Mouse (Mus musculus) urinary bladder, postnatal 36 days (tissue): Measurements from ENCODE around the gene Gzmn.
"Not testable (repeated sequence)": the region's sequence is repeated elsewhere in the genome, so short reads cannot be mapped to it uniquely, and the experiment has no call there.

Experiments
- DNase-seq, 2 experiments: peaks; one replicate each; pipeline ENCODE4 v3.0.0; 2022; ENCODE audit warnings: low spot score in 2 of 2, mixed read lengths in 1 of 2

Gzmn gene

DNA sequence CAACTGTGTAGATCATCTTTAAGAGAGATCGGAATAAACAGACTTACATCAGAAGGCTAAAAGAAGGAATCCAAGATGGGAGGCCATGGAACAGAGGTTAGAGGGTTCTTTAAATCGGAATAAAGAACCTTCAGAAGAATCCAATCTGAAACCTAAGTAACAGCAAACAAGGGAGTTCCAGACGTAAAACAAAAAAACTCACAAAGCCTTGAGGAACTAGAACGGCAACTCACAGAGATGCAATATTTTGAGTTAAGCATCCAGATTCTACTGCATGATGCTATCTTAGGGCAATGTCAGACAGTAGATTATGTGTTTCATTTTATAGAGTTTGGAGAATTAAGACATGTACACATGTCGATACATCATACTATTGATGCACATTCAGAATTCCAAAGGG, at the start of gene Gzmn:
Gzmn (minus strand) TSS at position 101 of the 400 bp plus-strand sequence.
- no peak for DNase-seq

DNA sequence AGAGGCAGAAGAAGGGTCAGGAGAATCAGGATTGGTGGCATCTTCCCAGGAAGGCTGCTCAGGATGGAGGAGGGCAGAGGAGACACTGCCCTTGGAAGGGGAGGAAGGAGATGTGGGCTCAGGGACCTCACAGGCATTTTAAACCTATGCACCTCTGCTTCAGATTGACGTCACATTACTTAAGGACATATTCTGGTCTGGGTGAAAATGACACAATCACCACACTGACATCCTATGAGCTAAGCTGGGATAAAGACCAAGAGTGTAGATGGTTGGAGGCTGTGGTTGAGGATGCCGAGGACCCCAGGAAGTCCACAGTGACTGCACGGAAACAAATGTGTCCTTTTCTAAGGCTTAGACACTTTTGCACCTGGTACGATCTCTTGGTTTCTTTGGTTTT, 36.9 kb upstream of the Gzmn start, which contains the start of gene Gzmf:
Gzmf (minus strand) TSS at position 101 of the 400 bp plus-strand sequence.
- no peak for DNase-seq

DNA sequence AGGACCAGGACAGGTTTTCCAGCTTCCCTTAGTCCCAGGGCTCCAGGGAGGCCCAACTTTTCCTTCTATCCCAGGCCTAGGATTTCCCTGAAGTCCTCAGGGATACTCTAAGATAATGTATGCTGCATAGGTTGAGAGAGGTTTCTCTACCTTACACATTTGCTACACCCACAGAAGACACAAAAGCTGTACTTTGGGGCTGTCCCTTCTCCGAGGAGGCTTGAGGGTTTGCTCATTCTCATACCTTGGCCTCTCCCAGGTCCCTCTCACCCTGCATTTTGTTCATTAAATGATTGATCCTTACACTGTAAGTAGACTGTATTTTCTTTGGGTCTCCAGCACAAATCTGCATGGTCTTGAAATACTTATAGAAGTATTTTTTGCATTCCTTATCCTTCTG, 31.2 kb upstream of the Gzmn start:
- DNase-seq = no peak

DNA sequence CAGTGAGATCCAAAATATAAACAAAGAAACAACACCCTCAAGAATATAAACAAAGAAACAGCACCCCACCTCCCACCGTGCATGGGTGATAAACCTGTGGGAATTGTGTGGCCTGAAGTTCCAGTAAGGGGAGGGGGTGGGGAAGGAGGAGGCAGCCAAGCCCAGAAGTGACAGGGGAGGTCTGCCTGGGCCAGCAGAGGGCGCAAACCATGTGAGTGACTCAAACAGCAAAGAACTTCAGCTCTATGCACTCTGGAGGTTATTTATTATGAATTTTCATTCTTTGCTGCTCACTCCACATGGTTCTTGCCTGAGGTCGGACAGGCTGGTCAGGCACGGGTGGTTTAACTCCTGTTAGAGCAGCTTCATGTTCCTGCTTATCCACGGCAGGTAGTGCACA, 30.6 kb upstream of the Gzmn start:
- not testable (repeated sequence) for DNase-seq

DNA sequence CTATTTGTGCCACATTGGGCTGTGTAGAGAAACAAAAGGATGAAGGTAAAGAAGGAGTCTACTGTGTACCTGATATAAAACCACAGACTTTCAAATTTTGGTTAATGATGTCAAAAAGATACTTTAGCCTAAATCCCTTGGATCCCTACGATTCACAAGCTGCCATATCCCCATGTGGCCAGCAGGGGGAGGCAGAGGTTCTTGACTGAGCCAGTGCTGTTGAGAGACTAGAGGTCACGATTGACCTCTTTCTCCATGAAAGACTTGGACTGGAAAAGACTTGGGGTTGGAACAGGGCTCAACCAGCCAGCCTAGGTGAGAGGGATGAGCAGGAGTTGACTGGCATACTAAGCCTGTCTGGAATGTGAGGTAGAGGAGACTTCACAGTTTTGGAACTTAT, 29.6 kb upstream of the Gzmn start:
- peak; percentile 55 to 61 for DNase-seq

DNA sequence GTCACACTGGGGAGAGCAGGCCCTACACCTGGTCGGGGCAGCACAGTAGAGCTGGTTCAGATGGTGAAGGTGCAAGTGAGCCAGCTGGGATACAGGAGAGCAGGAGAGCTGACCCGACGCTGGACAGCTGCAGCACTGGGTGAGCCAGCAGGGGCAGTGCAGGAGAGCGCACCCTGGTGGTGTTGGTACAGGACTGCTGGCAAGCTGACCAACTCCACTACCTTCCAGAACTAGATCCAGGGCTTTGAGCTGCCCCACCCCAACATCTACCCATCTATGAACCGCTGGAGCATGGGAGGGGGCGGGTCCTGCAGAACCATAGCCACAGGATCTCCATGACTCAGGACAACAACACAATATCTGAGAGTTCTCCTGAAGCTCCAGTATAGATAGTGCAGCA, 12.5 kb upstream of the Gzmn start:
- no peak for DNase-seq

DNA sequence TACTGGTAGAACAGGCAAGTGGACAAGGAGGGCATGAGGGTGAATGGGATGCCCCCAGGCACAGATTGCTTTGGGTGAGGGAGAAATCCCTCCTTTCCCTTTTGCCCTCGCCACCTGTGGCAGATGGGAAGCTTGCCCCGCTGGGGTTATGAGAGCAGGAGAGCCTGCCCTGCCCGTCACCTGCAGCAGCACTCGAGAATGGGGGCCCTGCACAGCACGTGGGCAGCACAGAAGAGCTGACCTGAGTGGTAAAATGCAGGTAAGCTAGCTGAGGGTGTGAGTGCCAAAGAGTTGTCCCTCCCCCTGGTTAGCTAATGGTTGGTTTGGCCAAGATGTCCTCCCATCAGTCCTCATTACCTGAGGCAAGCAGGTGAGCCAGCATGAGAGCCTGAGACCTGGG, 12.1 kb upstream of the Gzmn start:
- no peak for DNase-seq

DNA sequence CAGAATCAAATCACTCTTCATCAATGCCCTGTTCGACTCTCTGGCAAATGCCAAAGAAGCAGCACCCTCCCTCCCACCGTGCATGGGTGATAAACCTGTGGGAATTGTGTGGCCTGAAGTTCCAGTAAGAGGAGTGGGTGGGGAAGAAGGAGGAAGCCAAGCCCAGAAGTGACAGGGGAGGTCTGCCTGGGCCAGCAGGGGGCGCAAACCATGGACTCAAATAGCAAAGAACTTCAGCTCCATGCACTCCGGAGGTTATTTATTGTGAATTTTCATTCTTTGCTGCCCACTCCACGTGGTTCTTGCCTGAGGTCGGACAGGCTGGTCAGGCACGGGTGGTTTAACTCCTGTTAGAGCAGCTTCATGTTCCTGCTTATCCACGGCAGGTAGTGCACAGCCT, 3.3 kb upstream of the Gzmn start:
- peak in 1 of 2 experiments; percentile 11 for DNase-seq

DNA sequence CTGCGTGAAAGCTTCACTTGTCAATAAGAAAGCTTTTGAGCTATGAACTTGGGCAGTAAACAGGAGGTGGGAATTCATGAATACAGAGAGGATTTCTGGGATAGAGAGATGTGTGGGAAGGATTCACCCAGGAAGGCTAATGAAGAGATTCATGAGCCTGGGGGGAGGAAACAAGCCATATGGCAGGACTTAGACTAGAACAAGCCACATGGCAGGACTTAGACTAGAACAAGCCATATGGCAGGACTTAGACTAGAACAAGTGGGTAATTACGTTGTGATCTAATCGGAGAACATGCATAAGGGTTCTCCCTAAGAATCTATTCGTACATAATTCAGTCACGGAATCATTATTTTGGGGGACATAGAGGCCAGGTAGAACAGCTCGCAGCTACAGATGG, 1.0 kb downstream of the Gzmn start:
- DNase-seq = no peak

DNA sequence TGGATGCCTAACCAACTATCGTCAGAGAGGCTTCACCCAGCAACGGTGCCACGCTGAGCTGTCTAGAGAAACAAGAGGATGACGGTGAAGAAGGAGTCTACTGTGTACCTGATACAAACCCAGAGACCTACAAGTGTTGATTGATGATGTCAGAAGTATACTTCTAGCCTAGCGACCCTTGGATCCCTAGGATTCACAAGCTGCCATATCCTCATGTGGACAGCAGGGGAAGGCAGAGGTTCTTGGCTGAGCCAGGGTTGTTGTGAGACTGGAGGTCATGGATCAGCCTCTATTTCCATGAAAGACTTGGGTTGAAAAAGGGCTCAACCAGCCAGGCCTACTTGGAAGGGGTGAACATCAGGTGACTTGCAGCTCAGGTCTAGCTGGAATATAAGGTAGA, 1.7 kb downstream of the Gzmn start:
- no peak for DNase-seq

DNA sequence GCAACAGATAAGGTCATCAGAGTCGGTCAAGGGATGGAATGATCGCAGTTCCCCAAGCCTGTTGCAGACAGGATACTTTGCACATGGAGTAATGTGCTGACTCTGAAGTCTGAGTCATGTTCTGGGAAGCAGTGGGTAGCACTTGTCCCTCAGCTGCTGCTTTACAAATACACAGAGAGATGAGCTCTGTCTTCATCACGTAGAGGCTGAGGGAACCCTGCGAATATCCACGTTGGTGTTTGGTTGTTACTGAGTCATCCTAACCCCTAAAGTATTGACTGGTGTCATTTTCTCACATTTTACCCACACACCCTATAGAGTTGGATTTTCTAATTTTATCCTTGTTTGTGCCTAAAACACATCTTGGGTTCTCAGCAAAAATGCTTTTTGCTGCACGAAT, 6.4 kb downstream of the Gzmn start:
- DNase-seq = no peak

DNA sequence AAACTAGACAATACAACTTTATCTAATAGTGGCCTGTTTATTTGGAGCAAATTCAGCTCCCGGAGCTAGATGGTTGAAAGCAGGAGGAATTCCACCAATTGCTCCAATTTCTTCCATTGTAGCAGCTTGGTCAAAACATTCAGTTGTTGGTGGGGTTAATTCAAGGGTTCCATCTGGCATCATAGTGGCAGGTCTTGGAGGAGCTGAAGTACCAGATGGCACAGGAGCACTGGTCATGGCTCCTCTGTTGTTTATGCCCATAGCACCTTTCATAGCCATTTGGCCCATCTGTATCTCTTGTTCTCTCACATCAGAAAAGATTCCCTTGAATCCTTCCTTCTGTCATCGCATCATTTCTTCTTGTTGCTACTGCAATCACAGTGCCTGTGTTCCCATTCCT, 12.3 kb downstream of the Gzmn start:
- no peak for DNase-seq

DNA sequence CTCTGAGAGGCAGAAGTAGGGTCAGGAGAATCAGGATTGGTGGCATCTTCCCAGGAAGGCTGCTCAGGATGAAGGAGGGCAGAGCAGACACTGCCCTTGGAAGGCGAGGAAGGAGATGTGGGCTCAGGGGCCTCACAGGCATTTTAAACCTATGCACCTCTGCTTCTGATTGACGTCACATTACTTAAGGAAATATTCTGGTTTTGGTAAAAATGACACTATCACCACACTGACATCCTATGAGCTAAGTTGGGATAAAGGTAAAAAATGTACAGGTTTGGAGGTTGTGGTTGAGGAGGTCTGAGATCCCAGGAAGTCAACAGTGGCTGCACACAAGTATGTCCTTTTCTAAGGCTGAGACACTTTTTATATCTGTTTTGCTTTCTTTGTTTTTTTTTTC, 14.9 kb downstream of the Gzmn start, which contains the start of gene Gzmg:
Gzmg (minus strand) TSS at position 101 of the 400 bp plus-strand sequence.
- DNase-seq = not testable (repeated sequence)

DNA sequence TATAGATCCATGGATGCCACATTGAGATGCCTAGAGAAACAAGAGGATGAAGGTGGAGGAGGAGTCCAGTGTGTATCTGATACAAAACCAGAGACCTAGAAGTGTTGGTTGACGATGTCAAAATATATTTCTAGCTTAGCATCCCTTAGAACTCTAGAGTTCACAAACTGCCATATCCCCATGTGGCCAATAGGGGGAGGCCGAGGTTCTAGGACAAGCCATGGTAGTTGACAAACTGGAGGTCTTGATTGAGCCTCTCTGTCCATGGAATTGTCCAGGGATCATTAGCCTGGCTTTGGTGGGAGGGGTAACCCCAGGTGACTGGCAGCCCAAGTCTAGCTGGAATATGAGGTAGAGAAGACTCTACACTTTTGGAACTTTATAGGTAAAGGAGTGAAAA, 19.1 kb downstream of the Gzmn start:
- no peak for DNase-seq

DNA sequence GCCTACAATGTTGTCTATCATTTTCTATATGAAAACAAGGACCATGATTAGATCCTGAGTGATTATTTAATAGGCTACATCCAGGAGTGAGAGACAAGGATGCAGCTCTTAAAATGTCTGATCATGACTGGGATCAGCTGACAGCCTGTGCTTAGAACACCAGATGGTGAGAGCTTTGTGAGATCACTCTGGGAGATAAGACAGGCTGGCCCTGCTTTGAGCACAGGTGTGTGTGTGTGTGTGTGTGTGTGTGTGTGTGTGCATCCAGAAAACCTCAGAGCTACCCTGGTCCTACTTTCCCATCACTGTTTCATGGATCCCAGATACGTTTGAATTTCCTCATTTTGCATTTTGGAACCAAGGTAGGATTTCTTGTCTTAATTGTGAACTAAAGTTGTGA, 40.7 kb downstream of the Gzmn start:
- not testable (repeated sequence) for DNase-seq

DNA sequence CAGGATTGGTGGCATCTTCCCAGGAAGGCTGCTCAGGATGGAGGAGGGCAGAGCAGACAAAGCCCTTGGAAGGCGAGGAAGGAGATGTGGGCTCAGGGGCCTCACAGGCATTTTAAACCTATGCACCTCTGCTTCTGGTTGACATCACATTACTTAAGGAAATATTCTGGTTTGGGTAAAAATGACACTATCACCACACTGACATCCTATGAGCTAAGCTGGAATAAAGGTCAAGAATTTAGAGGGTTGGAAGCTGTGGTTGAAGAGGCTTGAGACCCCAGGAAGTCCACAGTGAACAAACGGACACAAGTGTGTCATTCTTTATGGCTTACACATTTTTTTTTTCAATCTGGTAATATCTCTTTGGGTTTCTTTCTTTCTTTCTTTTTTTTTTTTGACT, 41.9 kb downstream of the Gzmn start, which contains the start of gene Gzmd:
Gzmd (minus strand) TSS at position 101 of the 400 bp plus-strand sequence.
- not testable (repeated sequence) for DNase-seq

DNA sequence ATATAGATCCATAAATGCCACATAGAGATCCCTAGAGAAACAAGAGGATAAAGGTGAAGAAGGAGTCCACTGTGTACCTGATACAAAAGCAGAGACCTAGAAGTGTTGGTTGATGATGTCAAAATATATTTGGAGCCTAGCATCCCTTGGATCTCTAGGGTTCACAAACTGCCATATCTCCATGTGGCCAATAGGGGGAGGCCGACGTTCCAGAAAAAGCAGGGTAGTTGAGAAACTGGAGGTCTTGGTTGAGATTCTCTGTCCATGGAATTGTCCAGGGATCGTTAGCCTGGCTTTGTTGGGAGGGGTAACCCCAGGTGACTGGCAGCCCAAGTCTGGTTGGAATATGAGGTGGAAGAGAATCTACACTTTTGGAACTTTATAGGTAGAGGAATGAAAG, 46.1 kb downstream of the Gzmn start:
- DNase-seq = no peak

DNA sequence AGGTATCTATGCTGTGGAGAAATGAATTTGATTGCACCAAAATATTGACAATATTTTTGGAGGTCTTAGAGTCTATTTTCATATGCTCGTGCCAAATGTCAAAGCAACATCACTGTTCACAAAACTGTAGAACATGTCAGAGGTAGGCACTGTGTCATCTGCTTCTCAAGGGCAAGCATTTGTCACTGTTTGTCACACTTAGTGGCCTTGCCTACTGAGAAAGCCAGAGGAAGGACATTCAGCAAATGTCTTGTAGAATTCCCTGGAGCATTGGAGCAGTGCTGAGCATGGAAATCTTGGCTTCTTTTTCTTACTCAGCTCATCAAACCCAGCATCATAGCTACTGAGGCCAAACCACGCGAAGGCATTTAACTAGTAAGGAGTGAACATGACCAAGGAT, 50.9 kb downstream of the Gzmn start:
- DNase-seq = no peak

DNA sequence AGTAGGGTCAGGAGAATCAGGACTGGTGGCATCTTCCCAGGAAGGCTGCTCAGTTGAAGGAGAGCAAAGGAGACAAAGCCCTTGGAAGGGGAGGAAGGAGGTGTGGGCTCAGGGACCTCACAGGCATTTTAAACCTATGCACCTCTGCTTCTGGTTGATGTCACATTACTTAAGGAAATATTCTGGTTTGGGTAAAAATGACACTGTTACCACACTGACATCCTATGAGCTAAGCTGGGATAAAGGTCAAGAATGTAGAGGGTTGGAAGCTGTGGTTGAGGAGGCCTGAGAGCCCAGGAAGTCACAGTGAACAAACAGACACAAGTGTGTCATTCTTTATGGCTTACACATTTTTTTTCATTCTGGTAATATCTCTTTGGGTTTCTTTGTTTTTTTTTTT, 53.9 kb downstream of the Gzmn start, which contains the start of gene Gzme:
Gzme (minus strand) TSS at position 101 of the 400 bp plus-strand sequence.
- DNase-seq = no peak
